ENCODE assay signal across 25 mouse cellular contexts in genomic region chr13:53969421-53969820, GRCm38 (mm10).
A peak's percentile ranks its signal among the peaks of the same experiment; 100 is the strongest.
DNase-seq lines count a peak whose midpoint lies in the region; ATAC-seq and TF ChIP-seq lines count a peak whose summit lies in the region.
"Had no signal": no experiment of that assay in that cellular context is flagged by ENCODE, and none has a peak within 500 bp of the region (broad histone marks: within the 10 kb centered on the region; RNA-seq: fewer than 3 reads in every experiment).

No protein-coding gene starts in this region.

- no peaks in the 10 kb centered on the region for H3K4me1 ChIP-seq in limb, embryonic 14.5 days (ENCODE audit: control insufficient read depth, insufficient read depth, low read length)
- H3K4me1 ChIP-seq in limb, embryonic 10.5 days: no peaks in the 10 kb centered on the region
- no peaks in the 10 kb centered on the region for H3K4me1 ChIP-seq in embryonic facial prominence, embryonic 15.5 days
- H3K4me1 ChIP-seq in forebrain, embryonic 12.5 days: no peaks in the 10 kb centered on the region
- no peaks in the 10 kb centered on the region for H3K4me1 ChIP-seq in midbrain, embryonic 14.5 days (ENCODE audit: control insufficient read depth, insufficient read depth, low read length)
- H3K4me1 ChIP-seq: heart, embryonic 12.5 days; hindbrain, embryonic 13.5 days; limb, embryonic 12.5 days; liver, embryonic 13.5 days; lung, embryonic 15.5 days; neural tube, embryonic 13.5 days had no signal

- H3K27ac ChIP-seq in limb, embryonic 14.5 days (replicated peaks; ENCODE audit: low read depth, low read length): no peak overlapping the region
- no peak overlapping the region for H3K27ac ChIP-seq in limb, embryonic 10.5 days
- H3K27ac ChIP-seq in embryonic facial prominence, embryonic 15.5 days (replicated peaks): peak overlapping the region; percentile 48; the same call in 1 of the 2 replicates
- no peak overlapping the region for H3K27ac ChIP-seq in forebrain, embryonic 12.5 days
- no peak overlapping the region for H3K27ac ChIP-seq in midbrain, embryonic 14.5 days (replicated peaks; ENCODE audit: low read depth, low read length)
- H3K27ac ChIP-seq: hindbrain, embryonic 13.5 days; limb, embryonic 12.5 days; liver, embryonic 13.5 days; lung, embryonic 15.5 days; neural tube, embryonic 13.5 days had no signal

- no peaks in the 10 kb centered on the region for H3K27me3 ChIP-seq in limb, embryonic 14.5 days (ENCODE audit: control insufficient read depth, insufficient read depth, low read length)
- H3K27me3 ChIP-seq in limb, embryonic 10.5 days (ENCODE audit: low read depth, poor library complexity, severe bottlenecking): no peaks in the 10 kb centered on the region
- no peaks in the 10 kb centered on the region for H3K27me3 ChIP-seq in embryonic facial prominence, embryonic 15.5 days
- no peaks in the 10 kb centered on the region for H3K27me3 ChIP-seq in forebrain, embryonic 12.5 days
- no peaks in the 10 kb centered on the region for H3K27me3 ChIP-seq in midbrain, embryonic 14.5 days (ENCODE audit: control insufficient read depth, insufficient read depth, low read length)
- H3K27me3 ChIP-seq: heart, embryonic 12.5 days; hindbrain, embryonic 13.5 days; liver, embryonic 13.5 days; lung, embryonic 15.5 days; neural tube, embryonic 13.5 days had no signal

- no peak overlapping the region for H3K4me2 ChIP-seq in limb, embryonic 14.5 days (replicated peaks; ENCODE audit: low read depth, low read length, severe bottlenecking)
- H3K4me2 ChIP-seq in embryonic facial prominence, embryonic 15.5 days (replicated peaks): no peak overlapping the region
- no peak overlapping the region for H3K4me2 ChIP-seq in forebrain, embryonic 12.5 days
- H3K4me2 ChIP-seq in midbrain, embryonic 14.5 days (ENCODE audit: low read length): no peak overlapping the region
- H3K4me2 ChIP-seq: heart, embryonic 12.5 days; hindbrain, embryonic 13.5 days; limb, embryonic 12.5 days; liver, embryonic 13.5 days; lung, embryonic 15.5 days; midbrain, embryonic 11.5 days; neural tube, embryonic 13.5 days had no signal

- H3K36me3 ChIP-seq in limb, embryonic 14.5 days (ENCODE audit: control insufficient read depth, insufficient read depth, low read length): no peaks in the 10 kb centered on the region
- H3K36me3 ChIP-seq in limb, embryonic 10.5 days: no peaks in the 10 kb centered on the region
- no peaks in the 10 kb centered on the region for H3K36me3 ChIP-seq in embryonic facial prominence, embryonic 15.5 days
- H3K36me3 ChIP-seq in forebrain, embryonic 12.5 days (replicated peaks): no peaks in the 10 kb centered on the region
- H3K36me3 ChIP-seq in midbrain, embryonic 14.5 days (ENCODE audit: control insufficient read depth, insufficient read depth, low read length): no peaks in the 10 kb centered on the region
- H3K36me3 ChIP-seq: heart, embryonic 12.5 days; hindbrain, embryonic 13.5 days; limb, embryonic 12.5 days; liver, embryonic 13.5 days; lung, embryonic 15.5 days; neural tube, embryonic 13.5 days had no signal

- no peak overlapping the region for H3K9ac ChIP-seq in limb, embryonic 14.5 days (ENCODE audit: low read depth, low read length, severe bottlenecking)
- no peak overlapping the region for H3K9ac ChIP-seq in embryonic facial prominence, embryonic 15.5 days
- H3K9ac ChIP-seq in forebrain, embryonic 12.5 days: no peak overlapping the region
- no peak overlapping the region for H3K9ac ChIP-seq in midbrain, embryonic 14.5 days (replicated peaks; ENCODE audit: low read length)
- H3K9ac ChIP-seq: heart, embryonic 12.5 days; hindbrain, embryonic 13.5 days; limb, embryonic 12.5 days; liver, embryonic 13.5 days; lung, embryonic 15.5 days; neural tube, embryonic 13.5 days had no signal

- no peak overlapping the region for H3K4me3 ChIP-seq in limb, embryonic 14.5 days (replicated peaks; ENCODE audit: low read length)
- no peak overlapping the region for H3K4me3 ChIP-seq in limb, embryonic 10.5 days
- no peak overlapping the region for H3K4me3 ChIP-seq in embryonic facial prominence, embryonic 15.5 days (replicated peaks)
- H3K4me3 ChIP-seq in forebrain, embryonic 12.5 days (replicated peaks): no peak overlapping the region
- H3K4me3 ChIP-seq in midbrain, embryonic 14.5 days (replicated peaks; ENCODE audit: low read depth, low read length): no peak overlapping the region
- H3K4me3 ChIP-seq: heart, embryonic 12.5 days; hindbrain, embryonic 13.5 days; limb, embryonic 12.5 days; liver, embryonic 13.5 days; lung, embryonic 15.5 days; neural tube, embryonic 13.5 days had no signal

- H3K9me3 ChIP-seq in limb, embryonic 14.5 days (ENCODE audit: control insufficient read depth, low read length): 0 out of 2 replicates have a peak, but pooled peaks cover 4% of the 10 kb centered on the region
- H3K9me3 ChIP-seq in limb, embryonic 10.5 days (replicated peaks): peaks cover 2% of the 10 kb centered on the region; the same call in 1 of the 2 replicates
- H3K9me3 ChIP-seq in embryonic facial prominence, embryonic 15.5 days (replicated peaks): no peaks in the 10 kb centered on the region
- 0 out of 2 replicates have a peak, but pooled peaks cover 8% of the 10 kb centered on the region for H3K9me3 ChIP-seq in forebrain, embryonic 12.5 days
- H3K9me3 ChIP-seq in midbrain, embryonic 14.5 days (ENCODE audit: control insufficient read depth, low read length): 0 out of 2 replicates have a peak, but pooled peaks cover 10% of the 10 kb centered on the region
- H3K9me3 ChIP-seq: lung, embryonic 15.5 days had no signal

- DNase-seq in frontal cortex, postnatal 36 days (ENCODE audit: low spot score in 2 of 2): peak; percentile 30 to 53
- no peak for DNase-seq in frontal cortex, postnatal 14 days (ENCODE audit: low spot score in 2 of 2)
- peak; percentile 46 for DNase-seq in limb, embryonic 14.5 days (ENCODE audit: low spot score)
- DNase-seq in limb, embryonic 10.5 days (ENCODE audit: low spot score): no peak
- peak; percentile 96 for DNase-seq in 416B (ENCODE audit: low read depth)
- DNase-seq in midbrain, embryonic 14.5 days: no peak
- DNase-seq: adrenal gland, postnatal 14 days; cerebellum, adult 11 months; cerebellum, postnatal 14 days; heart, postnatal 14 days; kidney, adult 2 months; kidney, postnatal 10 days; liver, embryonic 13.5 days; thymus, postnatal 14 days had no signal

- TF ChIP-seq POLR2A in limb, embryonic 14.5 days (IDR thresholded peaks at IDR 0.05; ENCODE audit: borderline replicate concordance, extremely low read depth, insufficient read depth, insufficient read length): no peak

- ATAC-seq in limb, embryonic 14.5 days (ENCODE audit: low FRiP score, low read depth): no peak
- peak; percentile 54; the same call in 1 of the 2 replicates for ATAC-seq in embryonic facial prominence, embryonic 15.5 days (ENCODE audit: insufficient number of reproducible peaks, low FRiP score, low TSS enrichment, low read depth)
- ATAC-seq in forebrain, embryonic 12.5 days (ENCODE audit: low FRiP score): no peak
- ATAC-seq in midbrain, embryonic 14.5 days (ENCODE audit: low FRiP score, low TSS enrichment): no peak
- ATAC-seq: activated CD4-positive, CD25-positive, alpha-beta regulatory T cell, adult 4 months; forebrain, embryonic 14.5 days; inflammation-experienced regulatory T-cells, adult 6 months had no signal

- 52% methylated on average over 2 of the region's 2 CpGs for WGBS in limb, embryonic 14.5 days
- WGBS in limb, embryonic 10.5 days: 88% methylated on average over 2 of the region's 2 CpGs
- WGBS in embryonic facial prominence, embryonic 15.5 days: 48% methylated on average over 2 of the region's 2 CpGs
- 90% methylated on average over 2 of the region's 2 CpGs for WGBS in forebrain, embryonic 12.5 days
- WGBS in midbrain, embryonic 14.5 days: 80% methylated on average over 2 of the region's 2 CpGs

Comparison
In these comparisons a context has a peak if more than half of its experiments do, and no peak if none do; other contexts are left out.
1. DNase-seq: peak in frontal cortex, postnatal 36 days (2 of 2), limb, embryonic 14.5 days (single experiment) and 416B (single experiment); none in frontal cortex, postnatal 14 days (0 of 2), limb, embryonic 10.5 days (single experiment) and midbrain, embryonic 14.5 days (single experiment).